Comparison of ENCODE assay signal across 9 mouse cellular contexts in genomic region chr10:10688907-10689667, GRCm38 (mm10). TPM values are rescaled to one million over a fixed set of nuclear protein-coding genes. Genes with fewer than 3 reads are reported as not detected.
DNase-seq lines count a peak whose midpoint lies in the region; ATAC-seq and TF ChIP-seq lines count a peak whose summit lies in the region.
"Had no signal": no experiment of that assay in that cellular context is flagged by ENCODE, and none has a peak within 500 bp of the region (broad histone marks: within the 10 kb centered on the region; RNA-seq: fewer than 3 reads in every experiment).

No protein-coding gene starts in this region.

- H3K27me3 ChIP-seq in heart, embryonic 10.5 days (ENCODE audit: insufficient read depth, poor library complexity, severe bottlenecking): peaks cover 9% of the 10 kb centered on the region
- peaks cover 4% of the 10 kb centered on the region; the same call in 1 of the 2 replicates for H3K27me3 ChIP-seq in embryonic facial prominence, embryonic 14.5 days (replicated peaks; ENCODE audit: control insufficient read depth, insufficient read depth, low read length)
- no peaks in the 10 kb centered on the region for H3K27me3 ChIP-seq in intestine, postnatal 0 days (replicated peaks; ENCODE audit: control insufficient read depth, insufficient read depth, low read length)
- H3K27me3 ChIP-seq in stomach, embryonic 16.5 days (ENCODE audit: control insufficient read depth, insufficient read depth, low read length): no peaks in the 10 kb centered on the region
- no peaks in the 10 kb centered on the region for H3K27me3 ChIP-seq in kidney, adult 2 months (replicated peaks; ENCODE audit: control insufficient read depth, insufficient read depth, low read length)

- H3K36me3 ChIP-seq in heart, embryonic 10.5 days: no peaks in the 10 kb centered on the region
- no peaks in the 10 kb centered on the region for H3K36me3 ChIP-seq in ES-E14 (ENCODE audit: control insufficient read depth, insufficient read depth, low read length, poor library complexity, severe bottlenecking)
- no peaks in the 10 kb centered on the region for H3K36me3 ChIP-seq in embryonic facial prominence, embryonic 14.5 days (ENCODE audit: control insufficient read depth, insufficient read depth, low read length)
- H3K36me3 ChIP-seq in intestine, postnatal 0 days (ENCODE audit: control insufficient read depth, insufficient read depth): no peaks in the 10 kb centered on the region
- no peaks in the 10 kb centered on the region for H3K36me3 ChIP-seq in stomach, embryonic 16.5 days (ENCODE audit: control insufficient read depth, insufficient read depth, low read length)
- H3K36me3 ChIP-seq in kidney, adult 2 months (ENCODE audit: control insufficient read depth, insufficient read depth, low read length): no peaks in the 10 kb centered on the region

- H3K9me3 ChIP-seq in heart, embryonic 10.5 days: no peaks in the 10 kb centered on the region
- no peaks in the 10 kb centered on the region for H3K9me3 ChIP-seq in ES-E14 (ENCODE audit: control insufficient read depth, insufficient read depth, low read depth, low read length)
- no peaks in the 10 kb centered on the region for H3K9me3 ChIP-seq in embryonic facial prominence, embryonic 14.5 days (ENCODE audit: control insufficient read depth, low read length)
- H3K9me3 ChIP-seq in intestine, postnatal 0 days (ENCODE audit: control insufficient read depth): no peaks in the 10 kb centered on the region
- no peaks in the 10 kb centered on the region for H3K9me3 ChIP-seq in stomach, embryonic 16.5 days (replicated peaks; ENCODE audit: control insufficient read depth, low read length)

- no peak overlapping the region for H3K9ac ChIP-seq in ES-E14 (ENCODE audit: insufficient read depth, low read depth, low read length, poor library complexity, severe bottlenecking)
- peak overlapping the region; percentile 52 for H3K9ac ChIP-seq in embryonic facial prominence, embryonic 14.5 days (ENCODE audit: low read depth, low read length)
- H3K9ac ChIP-seq in intestine, postnatal 0 days (ENCODE audit: low read depth, low read length): no peak overlapping the region
- peak overlapping the region; percentile 50 for H3K9ac ChIP-seq in stomach, embryonic 16.5 days (ENCODE audit: low read length)

- H3K4me1 ChIP-seq in heart, embryonic 10.5 days: peaks cover 8% of the 10 kb centered on the region
- peaks cover 0 to 6% of the 10 kb centered on the region in 2 experiments; a peak in 1 of 4 replicates for H3K4me1 ChIP-seq in ES-E14 (ENCODE audit: control insufficient read depth in 2 of 2, insufficient read depth in 2 of 2, low read length in 2 of 2, poor library complexity in 1 of 2)
- no peaks in the 10 kb centered on the region for H3K4me1 ChIP-seq in embryonic facial prominence, embryonic 14.5 days (ENCODE audit: control insufficient read depth, insufficient read depth, low read length)
- no peaks in the 10 kb centered on the region for H3K4me1 ChIP-seq in intestine, postnatal 0 days (replicated peaks; ENCODE audit: control insufficient read depth, insufficient read depth, low read length)
- H3K4me1 ChIP-seq in stomach, embryonic 16.5 days (ENCODE audit: control insufficient read depth, insufficient read depth, low read length): no peaks in the 10 kb centered on the region; the same call in 1 of the 2 replicates
- H3K4me1 ChIP-seq in kidney, adult 2 months (ENCODE audit: control insufficient read depth, insufficient read depth, low read length): peaks cover 3% of the 10 kb centered on the region; the same call in 1 of the 2 replicates

- H3K27ac ChIP-seq in heart, embryonic 10.5 days: peak overlapping the region; percentile 39; the same call in 1 of the 2 replicates
- no peak overlapping the region for H3K27ac ChIP-seq in ES-E14 (ENCODE audit: insufficient read depth, low read depth, low read length, poor library complexity, severe bottlenecking)
- H3K27ac ChIP-seq in embryonic facial prominence, embryonic 14.5 days (replicated peaks; ENCODE audit: low read depth, low read length): no peak overlapping the region
- H3K27ac ChIP-seq in intestine, postnatal 0 days (ENCODE audit: low read depth, low read length): no peak overlapping the region
- H3K27ac ChIP-seq in stomach, embryonic 16.5 days (ENCODE audit: low read length): no peak overlapping the region
- H3K27ac ChIP-seq in kidney, adult 2 months (ENCODE audit: insufficient read depth, low read depth, low read length): no peak overlapping the region

- 3% methylated on average over 35 of the region's 35 CpGs for WGBS in heart, embryonic 10.5 days
- WGBS in embryonic facial prominence, embryonic 14.5 days: 4% methylated on average over 31 of the region's 35 CpGs
- WGBS in intestine, postnatal 0 days: 3% methylated on average over 35 of the region's 35 CpGs
- 2% methylated on average over 35 of the region's 35 CpGs for WGBS in stomach, embryonic 16.5 days
- 1% methylated on average over 35 of the region's 35 CpGs for WGBS in kidney, adult 2 months

- TF ChIP-seq CTCF in intestine, postnatal 0 days (IDR thresholded peaks at IDR 0.05; ENCODE audit: low read depth): no peak
- no peak for TF ChIP-seq CTCF in kidney, adult 2 months (conservative IDR thresholded peaks at IDR 0.05; ENCODE audit: insufficient read depth, insufficient read length, low read depth, low read length)

- DNase-seq in heart, embryonic 10.5 days (ENCODE audit: low spot score): peak; percentile 76
- DNase-seq in heart, adult 9 months (ENCODE audit: low spot score in 2 of 2): no peak
- no peak for DNase-seq in ES-E14 (ENCODE audit: low read depth, low spot score)
- peak; percentile 19 for DNase-seq in embryonic facial prominence, embryonic 14.5 days (ENCODE audit: low spot score)
- peak; percentile 40 for DNase-seq in mesoderm, embryonic 11.5 days (ENCODE audit: low read depth, low spot score)
- DNase-seq in kidney, adult 2 months: no peak

- peak overlapping the region; percentile 86 for H3K4me2 ChIP-seq in embryonic facial prominence, embryonic 14.5 days (ENCODE audit: low read depth, low read length)
- H3K4me2 ChIP-seq in intestine, postnatal 0 days (replicated peaks; ENCODE audit: low read depth): peak overlapping the region; percentile 56
- H3K4me2 ChIP-seq in stomach, embryonic 16.5 days (ENCODE audit: low read depth, low read length): peak overlapping the region; percentile 80

- in situ Hi-C loops in ES-E14 (cut with MboI; ENCODE audit: low sequenced_read_pairs in 2 of 2, unreplicated experiment in 2 of 2): no loop called here

- no peak for TF ChIP-seq POLR2A in kidney, adult 2 months (IDR thresholded peaks at IDR 0.05; ENCODE audit: low read depth, low read length)

- peak; percentile 53 for ATAC-seq in embryonic facial prominence, embryonic 14.5 days (ENCODE audit: low read depth)
- ATAC-seq in intestine, postnatal 0 days: no peak
- ATAC-seq in stomach, embryonic 16.5 days (ENCODE audit: insufficient read depth, low FRiP score): no peak

- peak overlapping the region; percentile 61 for H3K4me3 ChIP-seq in heart, embryonic 10.5 days
- H3K4me3 ChIP-seq in ES-E14 (ENCODE audit: insufficient read depth in 1 of 2, low read depth in 1 of 2, low read length in 2 of 2, poor library complexity in 1 of 2, severe bottlenecking in 1 of 2): peak overlapping the region; percentile 45 to 48; a peak in 3 of 4 replicates
- H3K4me3 ChIP-seq in embryonic facial prominence, embryonic 14.5 days (ENCODE audit: low read depth, low read length): peak overlapping the region; percentile 43
- H3K4me3 ChIP-seq in intestine, postnatal 0 days (ENCODE audit: low read depth, low read length): peak overlapping the region; percentile 17
- H3K4me3 ChIP-seq in stomach, embryonic 16.5 days (replicated peaks; ENCODE audit: low read length): peak overlapping the region; percentile 47
- no peak overlapping the region for H3K4me3 ChIP-seq in kidney, adult 2 months (ENCODE audit: insufficient read depth, low read depth, low read length)

TF ChIP-seq in ES-E14, 5 proteins besides CTCF, POLR2A, EP300 and RAD21:
- TF ChIP-seq ZNF384 (IDR thresholded peaks at IDR 0.05; ENCODE audit: low read depth, low read length) (no peak), MAFK (IDR thresholded peaks at IDR 0.05; ENCODE audit: insufficient read depth, low read depth, low read length) (no peak), ZC3H11A (IDR thresholded peaks at IDR 0.05; ENCODE audit: borderline replicate concordance, low read depth, low read length) (no peak), CHD2 (IDR thresholded peaks at IDR 0.05; ENCODE audit: low read depth, low read length) (no peak), HCFC1 (IDR thresholded peaks at IDR 0.05; ENCODE audit: borderline replicate concordance, insufficient read depth, low read length) (no peak)

RNA-seq across cellular contexts. Expression of gene Gm10944, which starts 7.9 kb away (rescaled TPM):
- polyA plus RNA-seq in heart, embryonic 10.5 days (2016; fragmentation: Nextera tagmentation; extraction: Ambion mirVana): not detected in 2 replicates
- total RNA-seq in ES-E14 (2012; rRNA removed): not detected in 2 replicates
- polyA plus RNA-seq in embryonic facial prominence, embryonic 14.5 days (2014; fragmentation: Nextera tagmentation; extraction: Ambion mirVana): not detected in 2 replicates
- polyA plus RNA-seq in intestine, postnatal 0 days (2015; fragmentation: Nextera tagmentation; extraction: Ambion mirVana): not detected in 2 replicates
- not detected in 2 replicates for polyA plus RNA-seq in stomach, embryonic 16.5 days (2015; fragmentation: Nextera tagmentation; extraction: Ambion mirVana)
- not detected in 2 replicates for polyA plus RNA-seq in kidney, adult 2 months (2012; rRNA removed)
- total RNA-seq: left cerebral cortex, postnatal 25 days had no signal

Comparison
In these comparisons a context has a peak if more than half of its experiments do, and no peak if none do; other contexts are left out.
1. DNase-seq: peak in heart, embryonic 10.5 days (single experiment), embryonic facial prominence, embryonic 14.5 days (single experiment) and mesoderm, embryonic 11.5 days (single experiment); none in heart, adult 9 months (0 of 2), ES-E14 (single experiment) and kidney, adult 2 months (single experiment).
2. H3K9ac ChIP-seq: peak in embryonic facial prominence, embryonic 14.5 days (single experiment) and stomach, embryonic 16.5 days (single experiment); none in ES-E14 (single experiment) and intestine, postnatal 0 days (single experiment).
3. Peak in every context shown above with its lines, with median percentiles within 50 percentile points of each other: H3K4me2 ChIP-seq.